Mouse (Mus musculus) heart, postnatal 0 days (tissue): ENCODE measurements around the gene Slc52a3. TPM values are rescaled to one million over a fixed set of nuclear protein-coding genes. Genes with fewer than 3 reads are reported as not detected.

Source experiments
- ATAC-seq: fragments of 200-750 bp; cut with Nextera tagmentation; 2 replicates; pipeline ENCODE4 v1.8.0; 2017; ENCODE audit warnings: low read depth, moderate number of reproducible peaks, moderate library complexity; ENCODE audit not compliant: insufficient read depth
- DNase-seq: peaks from one replicate; pipeline ENCODE4 v3.0.0-alpha.2; 2016; ENCODE audit warnings: low spot score
- H3K27ac ChIP-seq: fragments of 300-500 bp; sonication (generic); 2 replicates; pipeline ENCODE4 v1.5.1; 2014; ENCODE audit warnings: low read depth, mild to moderate bottlenecking
- H3K27me3 ChIP-seq: fragments of 300-500 bp; sonication (generic); 2 replicates; pipeline ENCODE4 v1.6.1; 2014; ENCODE audit warnings: low read length, mixed read lengths; ENCODE audit not compliant: control insufficient read depth, insufficient read depth
- H3K36me3 ChIP-seq: fragments of 300-500 bp; sonication (generic); replicated peaks from 2 replicates; pipeline ENCODE4 v1.6.1; 2014; ENCODE audit warnings: low read length, mixed read lengths; ENCODE audit not compliant: control insufficient read depth, insufficient read depth
- H3K4me1 ChIP-seq: fragments of 300-500 bp; sonication (generic); 2 replicates; pipeline ENCODE4 v1.6.1; 2014; ENCODE audit warnings: antibody characterized with exemption; ENCODE audit not compliant: control insufficient read depth, insufficient read depth
- H3K4me2 ChIP-seq: fragments of 300-500 bp; sonication (generic); 2 replicates; pipeline ENCODE4 v1.6.1; 2014; ENCODE audit warnings: low read depth, mild to moderate bottlenecking, low read length, moderate library complexity
- H3K4me3 ChIP-seq: fragments of 300-500 bp; sonication (generic); 2 replicates; pipeline ENCODE4 v1.5.1; 2014; ENCODE audit warnings: low read depth, low read length
- H3K9ac ChIP-seq: fragments of 300-500 bp; sonication (generic); replicated peaks from 2 replicates; pipeline ENCODE4 v1.6.1; 2014; ENCODE audit warnings: low read depth, low read length, mixed read lengths
- H3K9me3 ChIP-seq: fragments of 300-500 bp; sonication (generic); replicated peaks from 2 replicates; pipeline ENCODE4 v1.6.1; 2016; ENCODE audit warnings: low read length; ENCODE audit not compliant: control insufficient read depth
- CTCF ChIP-seq: IDR thresholded peaks from 2 replicates; pipeline ENCODE4 v1.5.1; 2016; ENCODE audit warnings: antibody characterized with exemption, control low read depth, low read depth
- EP300 ChIP-seq: IDR thresholded peaks from 2 replicates; pipeline ENCODE4 v1.6.1; 2016; ENCODE audit warnings: antibody characterized with exemption, low read depth
- WGBS: fragments of 180-500 bp; shearing (Covaris S2); extraction: QIAGEN DNeasy Blood & Tissue Kit; methylation state at CpG from one replicate; pipeline ENCODE4 v1.1.7; 2014; 5-methylcytosine and 5-hydroxymethylcytosine counted together
- polyA plus RNA-seq: library from polyadenylated mRNA; unstranded; fragments of >200 nt; fragmentation: Nextera tagmentation; extraction: Ambion mirVana; gene quantifications from 2 replicates; pipeline ENCODE4 v1.2.1, GENCODE M21; 2015
- total RNA-seq: library from RNA; depleted of rRNA; stranded (reverse); fragments of >200 nt; gene quantifications from 2 replicates; pipeline ENCODE4 v1.2.3, GENCODE M21; 2014; ENCODE audit warnings: low replicate concordance

The Slc52a3 gene
- total and polyA plus RNA-seq, 2 experiments from 2014 or later, result 0.68 to 6.6 TPM

GRCm38 (mm10) chr2:152000735-152001134, 4.4 kb downstream of the Slc52a3 start:
- H3K36me3 ChIP-seq, result no peaks in the 10 kb centered on the region
- TF ChIP-seq CTCF, result no peak
- TF ChIP-seq EP300, result no peak
- DNase-seq, result no peak
- no peak overlapping the region for H3K4me2 ChIP-seq
- no peak for ATAC-seq
- no peak overlapping the region for H3K4me3 ChIP-seq
- 58% methylated on average over 6 of the region's 6 CpGs for WGBS
- no peak overlapping the region for H3K9ac ChIP-seq
- no peak overlapping the region for H3K27ac ChIP-seq
- H3K4me1 ChIP-seq, result 0 out of 2 replicates have a peak, but pooled peaks cover 8% of the 10 kb centered on the region
- no peaks in the 10 kb centered on the region for H3K9me3 ChIP-seq
- peaks cover 38% of the 10 kb centered on the region for H3K27me3 ChIP-seq

DNA sequence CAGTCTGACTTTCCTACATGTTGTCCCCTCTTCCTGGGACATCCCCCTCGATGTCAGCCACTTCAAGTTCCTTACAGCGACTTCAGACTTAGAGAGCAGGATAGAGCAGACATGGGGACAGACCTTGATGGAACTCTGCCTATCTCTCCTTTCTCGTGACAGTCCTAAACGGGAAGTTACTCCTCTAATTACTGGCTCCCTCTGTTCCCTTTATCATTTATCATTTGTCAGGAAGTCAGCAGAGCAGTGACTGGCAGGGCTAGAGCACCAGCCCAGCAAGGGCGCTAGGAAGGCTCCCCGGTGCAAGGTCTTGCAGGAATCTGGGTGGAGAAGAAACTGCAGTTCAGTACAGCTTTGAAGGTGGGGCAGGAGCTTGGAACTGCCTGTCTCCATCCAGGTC, 6.2 kb downstream of the Slc52a3 start:
- H3K27ac ChIP-seq, result no peak overlapping the region
- no peaks in the 10 kb centered on the region for H3K4me1 ChIP-seq
- 36% methylated on average over 6 of the region's 6 CpGs for WGBS

GRCm38 (mm10) chr2:152007783-152008182, 11.5 kb downstream of the Slc52a3 start:
- Histone ChIP-seq H3K9ac (no peak overlapping the region), H3K4me3 (no peak overlapping the region), H3K27me3 (no peaks in the 10 kb centered on the region), H3K27ac (no peak overlapping the region), H3K4me2 (no peak overlapping the region), H3K4me1 (no peaks in the 10 kb centered on the region), H3K9me3 (no peaks in the 10 kb centered on the region), H3K36me3 (no peaks in the 10 kb centered on the region)
- WGBS, result 48% methylated on average over 10 of the region's 10 CpGs
- ATAC-seq, result no peak
- TF ChIP-seq EP300, result no peak
- peak; percentile 21; the same call in 1 of the 2 replicates for TF ChIP-seq CTCF
- no peak for DNase-seq

More for the DNA sequence above, 6.2 kb downstream of the Slc52a3 start:
- Histone ChIP-seq H3K9me3 (no peaks in the 10 kb centered on the region), H3K9ac (no peak overlapping the region), H3K4me2 (no peak overlapping the region), H3K27me3 (peaks cover 26% of the 10 kb centered on the region), H3K36me3 (no peaks in the 10 kb centered on the region), H3K4me3 (no peak overlapping the region)
- no peak for ATAC-seq
- TF ChIP-seq EP300 (no peak), CTCF (no peak)
- no peak for DNase-seq

DNA sequence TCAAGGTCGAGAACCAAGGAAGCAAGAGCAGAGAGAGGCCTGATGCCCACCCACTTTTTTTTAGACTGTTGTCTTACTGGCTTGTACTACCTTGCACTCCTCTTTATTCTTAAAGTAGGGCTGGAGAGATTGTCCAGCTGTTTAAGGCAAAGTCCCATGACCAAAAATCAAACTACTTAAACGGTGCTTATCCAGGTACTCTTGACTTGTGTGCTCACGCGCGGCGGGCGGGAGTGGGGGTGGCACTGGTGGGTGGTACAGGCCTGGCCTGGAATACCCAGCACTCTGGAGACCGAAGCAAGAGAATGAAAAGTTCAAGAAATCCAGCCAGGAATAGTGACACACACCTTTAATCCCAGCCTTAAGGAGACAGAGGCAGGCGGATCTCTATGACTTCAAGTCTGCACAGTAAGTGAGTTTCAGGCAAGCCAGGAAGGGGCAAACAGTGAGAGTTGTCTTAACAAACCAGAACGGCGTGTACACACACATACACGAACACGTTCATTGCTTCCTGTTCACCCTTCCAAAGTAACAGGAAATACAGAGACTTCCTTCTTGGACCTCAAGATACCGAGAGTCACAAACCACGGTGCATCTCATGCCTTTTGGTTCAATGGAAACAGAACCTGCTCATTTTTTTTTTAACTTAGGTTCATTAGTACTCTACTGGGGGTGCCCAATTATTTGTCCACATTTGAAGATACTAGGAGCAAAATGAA, 12.9 kb downstream of the Slc52a3 start:
- TF ChIP-seq CTCF (no peak), EP300 (no peak)
- 72% methylated on average over 15 of the region's 15 CpGs for WGBS
- ATAC-seq (no peak), DNase-seq (no peak)
- H3K4me2 ChIP-seq, result no peak overlapping the region
- no peak overlapping the region for H3K4me3 ChIP-seq
- no peaks in the 10 kb centered on the region for H3K27me3 ChIP-seq
- no peak overlapping the region for H3K9ac ChIP-seq
- no peaks in the 10 kb centered on the region for H3K9me3 ChIP-seq
- H3K27ac ChIP-seq, result no peak overlapping the region
- H3K4me1 ChIP-seq, result no peaks in the 10 kb centered on the region
- no peaks in the 10 kb centered on the region for H3K36me3 ChIP-seq

GRCm38 (mm10) chr2:152010251-152010650, 13.9 kb downstream of the Slc52a3 start:
- no peaks in the 10 kb centered on the region for H3K36me3 ChIP-seq
- DNase-seq, result no peak
- no peak overlapping the region for H3K4me2 ChIP-seq
- H3K4me3 ChIP-seq, result no peak overlapping the region
- no peak for ATAC-seq
- H3K9me3 ChIP-seq, result no peaks in the 10 kb centered on the region
- whole genome bisulfite sequencing, result 74% methylated on average over 9 of the region's 9 CpGs
- no peak overlapping the region for H3K27ac ChIP-seq
- no peak overlapping the region for H3K9ac ChIP-seq
- TF ChIP-seq EP300 (no peak), CTCF (no peak)
- no peaks in the 10 kb centered on the region for H3K27me3 ChIP-seq
- H3K4me1 ChIP-seq, result no peaks in the 10 kb centered on the region

- Histone ChIP-seq H3K4me2 (no peak overlapping the region), H3K4me1 (no peaks in the 10 kb centered on the region), H3K27me3 (no peaks in the 10 kb centered on the region), H3K36me3 (no peaks in the 10 kb centered on the region), H3K9ac (no peak overlapping the region), H3K9me3 (no peaks in the 10 kb centered on the region), H3K27ac (no peak overlapping the region), H3K4me3 (no peak overlapping the region)
- no peak for DNase-seq
- WGBS, result 76% methylated on average over 7 of the region's 7 CpGs
- no peak for ATAC-seq
- TF ChIP-seq EP300 (no peak), CTCF (no peak)
Observed at GRCm38 (mm10) chr2:152010661-152011060, 14.3 kb downstream of the Slc52a3 start.
